Mouse (Mus musculus) E14TG2a.4 (cell line): ENCODE measurements around the gene Emc7.

Source experiments
- CTCF ChIP-seq: conservative IDR thresholded peaks from 2 replicates; pipeline ENCODE4 v1.5.1; 2014; ENCODE audit warnings: low read length
- NANOG ChIP-seq: IDR thresholded peaks from 2 replicates; pipeline ENCODE4 v1.6.1; 2014; ENCODE audit warnings: borderline replicate concordance, low read length, mixed read lengths
- POU5F1 ChIP-seq: IDR thresholded peaks from 2 replicates; pipeline ENCODE4 v1.6.1; 2014; ENCODE audit warnings: low read length, borderline replicate concordance

DNA sequence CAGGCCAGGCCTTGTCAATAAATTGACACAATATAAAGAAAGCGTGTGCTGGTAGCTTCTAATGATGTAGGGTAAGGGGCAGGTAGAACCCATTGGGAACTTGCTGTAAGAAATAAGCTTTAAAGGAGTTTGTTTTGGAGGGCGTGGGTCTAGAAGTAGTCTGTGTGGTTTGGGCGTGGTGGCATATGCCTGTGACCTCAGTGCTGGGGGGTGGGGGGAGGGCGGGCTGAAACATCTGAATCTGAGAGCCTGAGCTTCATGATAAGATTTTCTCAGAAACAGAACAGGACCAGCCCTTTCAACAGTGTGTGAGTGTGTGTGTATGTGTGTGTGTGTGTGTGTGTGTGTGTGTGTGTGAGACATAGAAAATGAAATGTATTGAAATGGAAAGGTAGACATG lies 55.3 kb downstream of the Emc7 start:
- no peak for TF ChIP-seq CTCF
- TF ChIP-seq NANOG, result no peak
- no peak for TF ChIP-seq POU5F1
